Mouse (Mus musculus) liver, embryonic 16.5 days (tissue): ENCODE data around the gene Ccl25. TPM values are rescaled to one million over a fixed set of nuclear protein-coding genes. Genes with fewer than 3 reads are reported as not detected.

Experiments
- ATAC-seq: fragments of 200-750 bp; cut with Nextera tagmentation; 2 replicates; pipeline ENCODE4 v1.8.0; 2017; ENCODE audit warnings: low read depth, mild to moderate bottlenecking, moderate number of reproducible peaks, moderate library complexity
- H3K27ac ChIP-seq: fragments of 300-500 bp; sonication (generic); 2 replicates; pipeline ENCODE4 v1.5.1; 2014; ENCODE audit warnings: mild to moderate bottlenecking, low read length
- H3K27me3 ChIP-seq: fragments of 300-500 bp; sonication (generic); 2 replicates; pipeline ENCODE4 v1.6.1; 2014; ENCODE audit warnings: low read depth, low read length, mixed read lengths; ENCODE audit not compliant: control insufficient read depth, insufficient read depth
- H3K36me3 ChIP-seq: fragments of 300-500 bp; sonication (generic); 2 replicates; pipeline ENCODE4 v1.6.1; 2014; ENCODE audit warnings: mild to moderate bottlenecking; ENCODE audit not compliant: control insufficient read depth, insufficient read depth
- H3K4me1 ChIP-seq: fragments of 300-500 bp; sonication (generic); 2 replicates; pipeline ENCODE4 v1.6.1; 2014; ENCODE audit warnings: low read depth, low read length, mixed read lengths; ENCODE audit not compliant: control insufficient read depth
- H3K4me2 ChIP-seq: fragments of 300-500 bp; sonication (generic); 2 replicates; pipeline ENCODE4 v1.6.1; 2014; ENCODE audit warnings: low read depth, low read length, mixed read lengths
- H3K4me3 ChIP-seq: fragments of 300-500 bp; sonication (generic); 2 replicates; pipeline ENCODE4 v1.5.1; 2014; ENCODE audit warnings: low read depth, mild to moderate bottlenecking, low read length
- H3K9ac ChIP-seq: fragments of 300-500 bp; sonication (generic); 2 replicates; pipeline ENCODE4 v1.6.1; 2014; ENCODE audit warnings: low read depth, low read length
- H3K9me3 ChIP-seq: fragments of 300-500 bp; sonication (generic); replicated peaks from 2 replicates; pipeline ENCODE4 v1.6.1; 2016; ENCODE audit warnings: low read length; ENCODE audit not compliant: control insufficient read depth
- WGBS: fragments of 180-500 bp; shearing (Covaris S2); extraction: QIAGEN DNeasy Blood & Tissue Kit; methylation state at CpG from one replicate; pipeline ENCODE4 v1.1.7; 2014; ENCODE audit not compliant: insufficient replicate concordance; 5-methylcytosine and 5-hydroxymethylcytosine counted together
- polyA plus RNA-seq: library from polyadenylated mRNA; unstranded; fragments of >200 nt; fragmentation: Nextera tagmentation; extraction: Ambion mirVana; gene quantifications from 2 replicates; pipeline ENCODE4 v1.2.1, GENCODE M21; 2015

The Ccl25 gene
- polyA plus RNA-seq, 1 experiment from 2014 or later, result 6.5 TPM

- ATAC-seq, result no peak
- Histone ChIP-seq H3K4me1 (peaks cover 47% of the 10 kb centered on the region), H3K9ac (peak overlapping the region; percentile 76), H3K9me3 (no peaks in the 10 kb centered on the region), H3K4me2 (peak overlapping the region; percentile 81), H3K27me3 (no peaks in the 10 kb centered on the region), H3K4me3 (peak overlapping the region; percentile 82), H3K27ac (peak overlapping the region; percentile 90), H3K36me3 (peaks cover 10% of the 10 kb centered on the region; the same call in 1 of the 2 replicates)
- under 1% methylated on average over 6 of the region's 6 CpGs for WGBS
These were observed 1.1 kb upstream of the Ccl25 start for GRCm38 (mm10) chr8:4323917-4324316.

GRCm38 (mm10) chr8:4324525-4324924, 485 bp upstream of the Ccl25 start:
- peak overlapping the region; percentile 82 for H3K4me3 ChIP-seq
- peak overlapping the region; percentile 76 for H3K9ac ChIP-seq
- no peaks in the 10 kb centered on the region for H3K9me3 ChIP-seq
- peak; percentile 53 for ATAC-seq
- peaks cover 43% of the 10 kb centered on the region for H3K4me1 ChIP-seq
- no peaks in the 10 kb centered on the region for H3K27me3 ChIP-seq
- peaks cover 17% of the 10 kb centered on the region for H3K36me3 ChIP-seq
- peak overlapping the region; percentile 81 for H3K4me2 ChIP-seq
- H3K27ac ChIP-seq, result peak overlapping the region; percentile 90
- WGBS, result 0% methylated on average over 38 of the region's 42 CpGs

- Histone ChIP-seq H3K27ac (peak overlapping the region; percentile 94), H3K9me3 (no peaks in the 10 kb centered on the region), H3K27me3 (no peaks in the 10 kb centered on the region), H3K36me3 (peaks cover 16% of the 10 kb centered on the region), H3K4me2 (peak overlapping the region; percentile 77), H3K9ac (peak overlapping the region; percentile 79), H3K4me1 (peaks cover 32% of the 10 kb centered on the region), H3K4me3 (peak overlapping the region; percentile 82)
- no peak for ATAC-seq
- WGBS, result 18% methylated on average over 7 of the region's 7 CpGs
These were observed 684 bp downstream of the Ccl25 start for GRCm38 (mm10) chr8:4325751-4326036.

- H3K36me3 ChIP-seq, result peaks cover 22% of the 10 kb centered on the region
- no peak for ATAC-seq
- H3K9me3 ChIP-seq, result no peaks in the 10 kb centered on the region
- no peak overlapping the region for H3K27ac ChIP-seq
- no peaks in the 10 kb centered on the region for H3K27me3 ChIP-seq
- no peak overlapping the region for H3K4me2 ChIP-seq
- H3K4me1 ChIP-seq, result peaks cover 10% of the 10 kb centered on the region
- no peak overlapping the region for H3K4me3 ChIP-seq
- WGBS, result 82% methylated on average over 5 of the region's 5 CpGs
- no peak overlapping the region for H3K9ac ChIP-seq
These were observed 4.0 kb downstream of the Ccl25 start for GRCm38 (mm10) chr8:4329000-4329399.

GRCm38 (mm10) chr8:4333966-4334365, 9.0 kb downstream of the Ccl25 start:
- H3K4me2 ChIP-seq, result no peak overlapping the region
- H3K4me1 ChIP-seq, result no peaks in the 10 kb centered on the region; the same call in 1 of the 2 replicates
- H3K4me3 ChIP-seq, result no peak overlapping the region
- H3K36me3 ChIP-seq, result peaks cover 18% of the 10 kb centered on the region
- no peak overlapping the region for H3K9ac ChIP-seq
- no peaks in the 10 kb centered on the region for H3K27me3 ChIP-seq
- no peaks in the 10 kb centered on the region for H3K9me3 ChIP-seq
- 82% methylated on average over 1 of the region's 1 CpGs for WGBS
- ATAC-seq, result no peak
- no peak overlapping the region for H3K27ac ChIP-seq

- Histone ChIP-seq H3K9me3 (no peaks in the 10 kb centered on the region), H3K27me3 (no peaks in the 10 kb centered on the region), H3K27ac (no peak overlapping the region), H3K36me3 (peaks cover 10% of the 10 kb centered on the region), H3K4me1 (no peaks in the 10 kb centered on the region), H3K4me2 (no peak overlapping the region), H3K9ac (no peak overlapping the region), H3K4me3 (no peak overlapping the region)
- 49% methylated on average over 2 of the region's 2 CpGs for WGBS
- no peak for ATAC-seq
These were observed 10.7 kb downstream of the Ccl25 start for GRCm38 (mm10) chr8:4335678-4336077.

- no peaks in the 10 kb centered on the region for H3K27me3 ChIP-seq
- no peak overlapping the region for H3K9ac ChIP-seq
- no peak overlapping the region for H3K27ac ChIP-seq
- H3K4me3 ChIP-seq, result no peak overlapping the region
- ATAC-seq, result no peak
- H3K36me3 ChIP-seq, result no peaks in the 10 kb centered on the region; the same call in 1 of the 2 replicates
- 74% methylated on average over 3 of the region's 3 CpGs for WGBS
- no peak overlapping the region for H3K4me2 ChIP-seq
- H3K9me3 ChIP-seq, result no peaks in the 10 kb centered on the region
- H3K4me1 ChIP-seq, result no peaks in the 10 kb centered on the region
These were observed 15.2 kb downstream of the Ccl25 start for GRCm38 (mm10) chr8:4340207-4340606.

GRCm38 (mm10) chr8:4347661-4348060, 22.7 kb downstream of the Ccl25 start:
- Histone ChIP-seq H3K36me3 (no peaks in the 10 kb centered on the region), H3K9ac (no peak overlapping the region), H3K27me3 (no peaks in the 10 kb centered on the region), H3K4me2 (no peak overlapping the region), H3K27ac (no peak overlapping the region), H3K4me1 (no peaks in the 10 kb centered on the region), H3K4me3 (no peak overlapping the region), H3K9me3 (no peaks in the 10 kb centered on the region)
- 54% methylated on average over 7 of the region's 7 CpGs for WGBS
- ATAC-seq, result no peak

GRCm38 (mm10) chr8:4348275-4348674, 23.3 kb downstream of the Ccl25 start:
- Histone ChIP-seq H3K9me3 (no peaks in the 10 kb centered on the region), H3K27ac (no peak overlapping the region), H3K4me2 (no peak overlapping the region), H3K4me1 (no peaks in the 10 kb centered on the region), H3K4me3 (no peak overlapping the region), H3K36me3 (no peaks in the 10 kb centered on the region), H3K27me3 (no peaks in the 10 kb centered on the region), H3K9ac (no peak overlapping the region)
- 35% methylated on average over 12 of the region's 12 CpGs for WGBS
- no peak for ATAC-seq
